Mouse (Mus musculus) T-cell, adult 2 months (primary cell): ENCODE results near the gene 4430402I18Rik.

ENCODE experiments used
- DNase-seq: peaks from one replicate; pipeline ENCODE4 v3.0.0; 2022; ENCODE audit warnings: low spot score

Gene 4430402I18Rik

DNA sequence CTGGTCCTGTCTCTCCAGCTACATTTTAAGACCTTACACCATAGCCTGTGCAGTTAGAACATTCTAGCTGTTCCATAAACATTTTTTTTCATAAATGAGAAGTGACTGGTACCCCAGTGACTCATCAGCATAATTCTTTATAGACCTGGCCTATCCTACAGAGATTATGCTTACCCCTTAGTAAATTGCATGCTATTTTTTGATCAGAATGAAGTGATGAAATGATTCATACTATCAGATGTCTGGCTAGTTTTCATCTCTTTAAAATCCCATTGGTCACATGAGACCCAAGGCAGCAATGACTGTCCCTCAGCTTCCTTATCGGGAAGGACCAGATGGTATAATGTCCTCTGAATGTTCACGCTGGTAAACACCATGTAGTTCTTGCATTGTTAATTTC, 66.8 kb downstream of the 4430402I18Rik start:
- no peak for DNase-seq

DNA sequence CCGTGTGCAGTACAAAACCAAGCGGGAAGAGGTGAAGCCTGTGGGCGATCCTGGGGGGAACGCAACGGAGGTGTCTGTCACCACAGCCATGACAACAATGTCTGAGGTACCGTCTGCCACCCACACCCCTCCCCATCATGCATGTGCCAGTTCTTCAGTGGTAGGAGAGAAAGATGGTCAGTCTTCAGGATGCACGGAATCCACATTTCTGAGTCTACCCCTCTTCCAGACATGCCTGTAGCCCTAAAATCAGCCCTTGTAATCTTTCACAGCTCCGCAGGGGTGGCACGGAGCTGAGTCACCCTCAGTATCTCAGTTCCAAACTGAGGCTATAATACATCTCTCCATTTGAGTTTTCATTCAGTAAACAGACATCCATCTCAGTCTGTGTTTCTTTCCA, 70.1 kb downstream of the 4430402I18Rik start:
- DNase-seq, result no peak

DNA sequence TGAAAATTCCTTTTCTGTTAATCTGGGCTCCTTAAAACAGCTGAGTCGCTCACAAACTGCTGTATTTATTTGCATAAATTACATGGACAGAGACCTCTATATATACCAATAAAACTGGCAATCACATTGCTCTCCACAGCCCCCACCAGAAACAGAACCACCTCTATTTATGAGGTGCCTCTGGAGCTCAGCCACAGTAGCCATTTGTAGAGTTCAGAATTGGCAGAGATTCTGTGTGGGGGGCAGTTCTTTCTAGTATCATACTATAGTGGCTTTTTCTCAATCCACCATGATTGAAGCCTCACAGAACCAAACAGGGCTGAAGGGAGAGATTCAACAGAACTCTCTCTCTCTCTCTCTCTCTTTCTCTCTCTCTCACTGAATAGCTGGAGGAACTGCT, 71.0 kb downstream of the 4430402I18Rik start:
- no peak for DNase-seq

GRCm38 (mm10) chr19:28891864-28892263, 75.7 kb downstream of the 4430402I18Rik start:
- DNase-seq, result no peak

GRCm38 (mm10) chr19:28891238-28891637, 76.4 kb downstream of the 4430402I18Rik start:
- DNase-seq, result no peak

GRCm38 (mm10) chr19:28889251-28889650, 78.3 kb downstream of the 4430402I18Rik start:
- DNase-seq, result no peak

DNA sequence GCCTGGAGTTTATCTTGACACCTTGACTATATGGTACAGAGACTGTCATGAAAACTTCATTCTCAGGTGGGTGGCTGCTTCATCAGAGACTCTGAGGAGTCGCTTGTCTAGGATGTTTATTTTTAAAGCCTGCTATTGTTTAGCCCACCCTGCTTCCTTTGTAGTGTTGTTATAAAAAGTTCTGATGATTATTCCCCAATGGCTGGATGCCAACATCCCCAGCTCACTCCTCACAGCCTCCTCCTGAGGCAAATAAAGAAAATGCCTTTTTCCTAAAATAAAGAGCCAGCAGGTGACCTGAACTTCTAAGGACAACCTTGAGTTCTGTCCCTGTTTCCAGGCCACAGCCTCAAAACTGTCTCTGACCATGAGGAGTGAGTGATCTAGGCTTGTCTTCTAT, 79.1 kb downstream of the 4430402I18Rik start:
- DNase-seq, result no peak

DNA sequence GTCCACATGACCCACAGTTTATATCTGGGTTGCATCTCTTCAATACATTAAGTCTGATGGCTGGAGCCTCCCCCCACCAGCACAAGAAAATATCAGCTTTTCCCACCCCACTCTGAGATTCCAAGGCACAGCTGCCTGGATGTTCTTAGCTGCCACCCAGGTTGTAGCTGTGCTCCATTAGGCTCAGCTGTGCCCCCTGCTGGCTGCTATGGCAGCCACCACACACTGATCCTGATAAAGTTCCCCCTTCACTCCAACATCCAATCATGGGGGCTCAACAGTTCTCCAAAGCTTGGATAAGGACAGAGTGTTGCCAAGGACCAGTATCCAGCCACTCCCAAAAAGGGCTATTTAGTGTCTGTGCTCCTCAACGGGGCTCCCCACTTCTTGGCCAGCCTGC, 84.5 kb downstream of the 4430402I18Rik start:
- no peak for DNase-seq

- no peak for DNase-seq
Observed at GRCm38 (mm10) chr19:28879476-28879875, 88.1 kb downstream of the 4430402I18Rik start.

- no peak for DNase-seq
Observed at GRCm38 (mm10) chr19:28870351-28870750, 97.2 kb downstream of the 4430402I18Rik start.

DNA sequence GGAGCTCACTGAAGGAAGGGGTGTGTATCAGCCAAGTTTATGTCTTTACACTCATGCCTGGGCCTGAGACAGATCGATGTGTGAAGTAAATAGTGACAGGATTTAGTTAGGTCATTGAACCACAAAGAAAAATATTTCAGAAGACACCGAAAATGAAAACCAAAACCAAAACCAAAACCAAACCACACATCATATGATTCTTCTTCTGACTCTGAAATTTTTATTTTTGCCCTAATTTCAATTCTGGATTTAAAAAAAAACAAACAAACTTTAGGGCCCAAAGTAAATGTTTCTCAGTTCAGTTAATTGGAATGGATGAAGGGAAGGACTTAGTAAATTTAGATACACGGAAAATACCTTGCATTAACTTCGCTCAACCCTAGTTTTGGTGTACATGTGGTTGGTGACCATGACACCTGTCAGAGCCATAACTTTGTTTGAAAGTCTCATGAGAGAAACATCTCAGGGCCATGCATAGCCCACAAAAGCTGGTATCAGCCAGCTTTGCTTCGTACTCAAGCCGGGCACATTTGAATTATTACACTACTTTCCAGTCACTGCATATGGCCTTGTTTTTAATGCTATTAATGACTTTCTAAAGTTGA, 98.2 kb downstream of the 4430402I18Rik start:
- no peak for DNase-seq

DNA sequence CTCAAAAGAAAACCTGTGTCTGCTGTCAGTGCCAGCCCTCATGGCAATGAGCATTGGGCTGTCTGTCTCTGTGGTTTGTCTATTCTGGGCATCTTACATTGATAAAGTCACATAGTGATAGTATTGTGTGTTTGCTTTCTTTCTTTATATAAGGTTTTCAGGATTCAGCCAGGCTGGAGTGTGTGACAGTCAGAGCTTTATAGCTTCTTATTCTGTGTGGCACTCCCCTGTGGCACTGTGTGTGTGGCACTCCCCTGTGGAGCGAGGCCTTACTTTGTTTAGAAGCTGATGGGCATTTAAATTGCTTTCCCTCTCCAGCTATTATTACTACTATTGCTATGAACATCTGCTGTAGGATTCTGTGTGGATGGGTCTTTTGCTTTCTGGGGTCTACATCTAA, 102.1 kb downstream of the 4430402I18Rik start:
- no peak for DNase-seq

- no peak for DNase-seq
Observed at GRCm38 (mm10) chr19:28864981-28865380, 102.6 kb downstream of the 4430402I18Rik start.

DNA sequence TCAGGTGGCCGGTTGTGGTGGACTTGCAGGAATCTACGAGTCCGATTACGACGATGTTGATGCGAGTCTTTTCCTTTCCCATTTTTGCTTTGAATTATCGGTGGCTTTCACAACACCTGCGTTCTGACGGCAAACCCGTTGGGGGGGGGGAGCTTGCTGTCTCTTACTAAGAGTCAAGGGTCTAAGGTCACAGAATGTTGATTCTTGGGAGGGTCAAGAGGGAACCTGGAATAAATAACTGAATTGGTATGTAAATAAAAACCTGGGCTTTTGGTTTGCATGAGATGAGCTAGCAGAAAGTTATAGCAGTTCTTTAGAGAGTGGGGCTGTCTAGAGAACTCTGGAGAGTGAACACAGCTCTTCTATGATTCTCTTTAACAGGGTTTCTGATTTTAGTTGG, 104.0 kb downstream of the 4430402I18Rik start:
- DNase-seq, result no peak

- no peak for DNase-seq
Observed at GRCm38 (mm10) chr19:28860246-28860645, 107.4 kb downstream of the 4430402I18Rik start.

GRCm38 (mm10) chr19:28854831-28855230, 112.8 kb downstream of the 4430402I18Rik start:
- no peak for DNase-seq

GRCm38 (mm10) chr19:28852001-28852400, 115.6 kb downstream of the 4430402I18Rik start:
- DNase-seq, result no peak

GRCm38 (mm10) chr19:28850510-28850909, 117.1 kb downstream of the 4430402I18Rik start:
- DNase-seq, result no peak

- DNase-seq, result no peak
Observed at GRCm38 (mm10) chr19:28844946-28845710, 122.5 kb downstream of the 4430402I18Rik start.
